Mouse (Mus musculus) liver, postnatal 0 days (tissue): ENCODE results near the gene Sulf2. TPM values are rescaled to one million over a fixed set of nuclear protein-coding genes. Genes with fewer than 3 reads are reported as not detected.
A peak's percentile ranks its signal among the peaks of the same experiment; 100 is the strongest.

Experiments used
- ATAC-seq: fragments of 200-750 bp; cut with Nextera tagmentation; 2 replicates; pipeline ENCODE4 v1.8.0; 2017; ENCODE audit warnings: mild to moderate bottlenecking, moderate library complexity
- DNase-seq: peaks from one replicate; pipeline ENCODE4 v3.0.0-alpha.2; 2016
- H3K27ac ChIP-seq: fragments of 300-500 bp; sonication (generic); 2 replicates; pipeline ENCODE4 v1.5.1; 2014; ENCODE audit warnings: antibody characterized with exemption, moderate library complexity, mild to moderate bottlenecking, low read depth
- H3K27me3 ChIP-seq: fragments of 300-500 bp; sonication (generic); 2 replicates; pipeline ENCODE4 v1.6.1; 2014; ENCODE audit warnings: low read length, control low read depth, mixed read lengths; ENCODE audit not compliant: insufficient read depth
- H3K36me3 ChIP-seq: fragments of 300-500 bp; sonication (generic); replicated peaks from 2 replicates; pipeline ENCODE4 v1.6.1; 2014; ENCODE audit warnings: mild to moderate bottlenecking, control low read depth, low read length, moderate library complexity, mixed read lengths; ENCODE audit not compliant: insufficient read depth
- H3K4me1 ChIP-seq: fragments of 300-500 bp; sonication (generic); 2 replicates; pipeline ENCODE4 v1.6.1; 2014; ENCODE audit warnings: antibody characterized with exemption, mild to moderate bottlenecking, control low read depth; ENCODE audit not compliant: insufficient read depth
- H3K4me2 ChIP-seq: fragments of 300-500 bp; sonication (generic); 2 replicates; pipeline ENCODE4 v1.6.1; 2014; ENCODE audit warnings: low read depth, mild to moderate bottlenecking, low read length, moderate library complexity, mixed read lengths
- H3K4me3 ChIP-seq: fragments of 300-500 bp; sonication (generic); 2 replicates; pipeline ENCODE4 v1.5.1; 2014; ENCODE audit warnings: low read depth, low read length
- H3K9ac ChIP-seq: fragments of 300-500 bp; sonication (generic); replicated peaks from 2 replicates; pipeline ENCODE4 v1.6.1; 2014; ENCODE audit warnings: mild to moderate bottlenecking, moderate library complexity
- H3K9me3 ChIP-seq: fragments of 300-500 bp; sonication (generic); 2 replicates; pipeline ENCODE4 v1.6.1; 2016; ENCODE audit warnings: mild to moderate bottlenecking, control low read depth, low read length, mixed read lengths
- CTCF ChIP-seq: sonication (generic); IDR thresholded peaks from 2 replicates; pipeline ENCODE4 v1.5.1; 2016; ENCODE audit warnings: antibody characterized with exemption, low read depth
- EP300 ChIP-seq: IDR thresholded peaks from 2 replicates; pipeline ENCODE4 v1.6.1; 2016; ENCODE audit warnings: antibody characterized with exemption, low read depth, mild to moderate bottlenecking
- WGBS: fragments of 180-500 bp; shearing (Covaris S2); extraction: QIAGEN DNeasy Blood & Tissue Kit; methylation state at CpG from one replicate; pipeline ENCODE4 v1.1.7; 2014; ENCODE audit not compliant: insufficient replicate concordance; 5-methylcytosine and 5-hydroxymethylcytosine counted together
- polyA plus RNA-seq: library from polyadenylated mRNA; unstranded; fragments of >200 nt; fragmentation: Nextera tagmentation; extraction: Ambion mirVana; gene quantifications from 2 replicates; pipeline ENCODE4 v1.2.1, GENCODE M21; 2015

Sulf2 gene
- 1.6 and 1.8 TPM in 2 replicates for polyA plus RNA-seq

DNA sequence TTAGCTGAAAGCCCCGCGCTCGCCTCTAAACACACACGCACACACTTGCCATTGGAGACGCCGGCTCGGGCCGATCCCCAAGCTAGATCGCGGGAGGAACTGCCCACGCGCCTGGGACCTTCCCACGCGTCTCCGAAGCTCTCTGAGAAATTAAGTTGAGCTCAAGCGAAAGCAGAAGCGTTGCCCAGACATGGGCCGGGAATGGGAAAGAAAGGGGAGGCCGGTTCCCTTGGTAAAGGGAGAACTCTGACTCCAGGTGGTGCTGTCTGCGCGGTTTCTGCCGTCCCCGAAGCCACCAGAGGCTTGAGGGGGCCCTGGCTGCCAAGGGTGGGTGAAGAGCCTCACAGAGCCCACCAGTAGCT is at the start of gene Sulf2:
Sulf2 (minus strand) TSS at position 210 of the 362 bp plus-strand sequence.
- no peaks in the 10 kb centered on the region for H3K9me3 ChIP-seq
- WGBS = under 1% methylated on average over 23 of the region's 23 CpGs
- no peak within 1 kb of the TSS for H3K27ac ChIP-seq
- ATAC-seq = no peak
- H3K36me3 ChIP-seq = no peaks in the 10 kb centered on the region
- H3K4me1 ChIP-seq = peaks cover 14% of the 10 kb centered on the region
- H3K9ac ChIP-seq = peak within 1 kb of the TSS; percentile 57
- H3K4me3 ChIP-seq = peak within 1 kb of the TSS; percentile 50
- H3K27me3 ChIP-seq = peaks cover 40% of the 10 kb centered on the region
- DNase-seq = no peak
- peak within 1 kb of the TSS; percentile 87 for H3K4me2 ChIP-seq
- TF ChIP-seq CTCF (peak; percentile 70), EP300 (no peak)

DNA sequence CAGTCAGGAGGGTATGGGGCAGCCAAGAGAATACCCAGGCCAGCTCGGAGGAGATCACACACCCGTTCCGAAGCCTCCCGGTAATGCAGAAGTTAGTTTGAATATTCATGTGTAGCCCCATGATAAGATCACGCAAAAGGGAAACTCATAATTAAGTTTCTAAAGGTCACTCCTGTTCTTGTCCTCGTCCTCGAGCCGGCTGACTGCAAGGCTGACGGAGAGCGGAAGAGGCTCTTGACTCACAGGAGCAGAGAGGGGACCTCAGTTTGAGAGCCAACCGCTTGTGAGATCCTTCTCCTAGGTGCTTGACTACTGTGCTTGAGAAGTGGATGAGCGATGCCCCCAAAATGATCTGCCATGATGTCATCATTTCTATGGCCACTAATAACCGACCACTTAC is 48.7 kb upstream of the Sulf2 start:
- Histone ChIP-seq H3K9me3 (no peaks in the 10 kb centered on the region), H3K4me3 (no peak overlapping the region), H3K36me3 (no peaks in the 10 kb centered on the region), H3K27ac (no peak overlapping the region), H3K4me2 (no peak overlapping the region), H3K27me3 (no peaks in the 10 kb centered on the region), H3K4me1 (no peaks in the 10 kb centered on the region), H3K9ac (no peak overlapping the region)
- TF ChIP-seq EP300 = no peak
- TF ChIP-seq CTCF = no peak
- ATAC-seq (no peak), DNase-seq (no peak)
- 68% methylated on average over 13 of the region's 13 CpGs for WGBS

DNA sequence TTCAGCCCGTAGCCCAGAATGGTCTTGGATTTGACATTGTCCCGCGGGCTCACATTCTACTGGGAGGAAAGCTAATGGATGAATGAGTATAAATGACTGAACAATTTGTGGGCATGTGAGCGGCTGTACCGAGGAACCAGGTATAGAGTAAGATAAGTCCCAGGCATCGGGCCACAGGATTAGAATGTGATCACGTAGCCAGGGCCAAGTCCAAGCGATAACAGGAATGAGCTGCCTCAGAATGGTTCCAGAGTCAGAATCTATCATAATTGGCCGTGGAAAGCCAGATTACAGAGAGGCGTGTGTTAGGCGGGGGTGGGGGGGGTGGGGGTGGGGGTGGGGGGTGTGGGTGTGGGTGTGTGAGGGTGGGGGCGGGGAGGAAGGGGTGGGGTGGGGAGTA is 48.2 kb upstream of the Sulf2 start:
- no peaks in the 10 kb centered on the region for H3K4me1 ChIP-seq
- no peak for TF ChIP-seq EP300
- no peak overlapping the region for H3K4me2 ChIP-seq
- H3K36me3 ChIP-seq = no peaks in the 10 kb centered on the region
- H3K4me3 ChIP-seq = no peak overlapping the region
- no peak overlapping the region for H3K9ac ChIP-seq
- 72% methylated on average over 12 of the region's 12 CpGs for WGBS
- no peaks in the 10 kb centered on the region for H3K27me3 ChIP-seq
- H3K9me3 ChIP-seq = no peaks in the 10 kb centered on the region
- DNase-seq (no peak), ATAC-seq (no peak)
- H3K27ac ChIP-seq = no peak overlapping the region

DNA sequence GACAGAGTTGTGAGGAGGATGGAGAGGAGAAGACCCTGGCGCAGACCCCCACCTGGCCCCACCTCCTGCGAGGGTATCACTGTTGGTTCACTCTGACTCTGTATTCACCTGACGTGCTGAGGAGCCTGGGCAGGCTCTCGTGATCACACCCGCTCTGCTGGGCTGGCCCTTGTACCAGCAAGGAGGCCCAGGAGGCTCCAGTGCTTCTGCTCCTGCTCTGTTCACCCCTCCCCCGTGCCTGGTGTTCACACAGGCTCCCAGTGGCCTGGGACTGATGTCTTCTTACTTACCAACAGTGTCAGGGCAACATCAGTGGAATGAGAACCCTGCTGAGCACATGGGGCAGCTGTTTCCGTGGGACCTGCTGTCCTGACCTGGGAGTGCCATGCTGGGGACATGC is 42.5 kb upstream of the Sulf2 start:
- 65% methylated on average over 7 of the region's 7 CpGs for WGBS
- Histone ChIP-seq H3K27me3 (no peaks in the 10 kb centered on the region), H3K36me3 (no peaks in the 10 kb centered on the region), H3K27ac (no peak overlapping the region), H3K4me1 (no peaks in the 10 kb centered on the region), H3K9ac (no peak overlapping the region), H3K9me3 (0 out of 2 replicates have a peak, but pooled peaks cover 3% of the 10 kb centered on the region), H3K4me2 (no peak overlapping the region), H3K4me3 (no peak overlapping the region)
- TF ChIP-seq CTCF (no peak), EP300 (no peak)
- ATAC-seq = no peak
- DNase-seq = no peak

DNA sequence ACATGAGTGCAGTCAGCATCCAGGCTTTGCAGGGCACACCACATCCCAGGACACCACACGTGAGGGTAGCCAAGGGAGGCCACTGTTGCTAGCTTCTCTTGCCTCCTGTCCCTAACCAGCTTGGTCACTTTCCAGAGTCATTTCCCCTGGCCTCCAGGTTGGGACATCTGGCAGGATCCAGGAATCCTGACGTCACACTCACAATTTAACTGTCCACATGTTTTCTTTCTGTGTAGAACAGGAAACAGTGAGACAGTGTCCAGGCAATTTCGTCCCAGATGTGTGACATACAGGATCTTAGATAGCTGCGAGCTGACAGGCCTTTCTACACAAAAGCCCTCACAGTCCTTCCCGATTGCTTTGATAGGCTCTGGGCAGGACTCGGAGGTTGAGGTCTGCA is 41.6 kb upstream of the Sulf2 start:
- TF ChIP-seq CTCF = no peak
- TF ChIP-seq EP300 = no peak
- no peaks in the 10 kb centered on the region for H3K4me1 ChIP-seq
- no peaks in the 10 kb centered on the region for H3K27me3 ChIP-seq
- no peaks in the 10 kb centered on the region for H3K36me3 ChIP-seq
- ATAC-seq (no peak), DNase-seq (no peak)
- 0 out of 2 replicates have a peak, but pooled peaks cover 3% of the 10 kb centered on the region for H3K9me3 ChIP-seq
- WGBS = 51% methylated on average over 6 of the region's 6 CpGs
- H3K9ac ChIP-seq = no peak overlapping the region
- no peak overlapping the region for H3K27ac ChIP-seq
- no peak overlapping the region for H3K4me2 ChIP-seq
- no peak overlapping the region for H3K4me3 ChIP-seq

DNA sequence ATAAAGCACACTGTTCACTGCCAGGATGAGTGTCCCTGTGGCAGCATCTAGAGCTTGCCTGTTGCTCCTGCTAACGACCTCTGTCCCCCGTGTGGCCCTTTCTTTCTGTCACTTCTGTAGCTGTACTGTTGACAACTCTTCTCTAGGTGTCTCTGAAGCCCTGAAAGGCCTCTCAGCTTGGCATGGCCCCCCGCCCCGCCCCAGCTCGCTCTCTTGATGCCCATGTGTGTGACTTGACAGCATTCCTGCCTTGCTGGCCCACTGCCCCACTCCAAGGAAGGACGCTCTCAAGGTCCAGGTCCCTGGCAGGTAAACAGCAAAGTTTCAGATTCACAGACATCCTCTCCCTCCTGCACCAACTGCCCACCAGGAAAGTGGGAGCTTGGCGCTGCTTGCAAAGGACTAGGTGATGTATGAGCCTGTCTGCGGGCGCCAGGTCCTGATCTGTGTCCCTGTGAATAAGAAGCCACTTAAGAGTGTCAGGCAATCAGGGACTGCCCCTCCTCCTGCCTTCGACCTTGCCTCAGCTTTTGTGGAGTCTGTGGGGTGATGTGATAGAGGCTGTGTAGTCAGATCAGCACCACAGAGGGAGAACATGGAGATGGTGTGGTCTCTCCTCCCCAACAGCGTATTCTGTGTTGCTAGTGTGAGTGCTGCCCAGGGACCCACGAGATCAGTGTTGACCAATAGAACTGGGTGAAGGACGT is 40.8 kb upstream of the Sulf2 start:
- WGBS = 67% methylated on average over 13 of the region's 13 CpGs
- Histone ChIP-seq H3K4me3 (no peak overlapping the region), H3K9ac (no peak overlapping the region), H3K27ac (no peak overlapping the region), H3K27me3 (no peaks in the 10 kb centered on the region), H3K4me2 (no peak overlapping the region), H3K4me1 (no peaks in the 10 kb centered on the region), H3K36me3 (no peaks in the 10 kb centered on the region), H3K9me3 (0 out of 2 replicates have a peak, but pooled peaks cover 3% of the 10 kb centered on the region)
- ATAC-seq (no peak), DNase-seq (no peak)
- no peak for TF ChIP-seq CTCF
- no peak for TF ChIP-seq EP300

DNA sequence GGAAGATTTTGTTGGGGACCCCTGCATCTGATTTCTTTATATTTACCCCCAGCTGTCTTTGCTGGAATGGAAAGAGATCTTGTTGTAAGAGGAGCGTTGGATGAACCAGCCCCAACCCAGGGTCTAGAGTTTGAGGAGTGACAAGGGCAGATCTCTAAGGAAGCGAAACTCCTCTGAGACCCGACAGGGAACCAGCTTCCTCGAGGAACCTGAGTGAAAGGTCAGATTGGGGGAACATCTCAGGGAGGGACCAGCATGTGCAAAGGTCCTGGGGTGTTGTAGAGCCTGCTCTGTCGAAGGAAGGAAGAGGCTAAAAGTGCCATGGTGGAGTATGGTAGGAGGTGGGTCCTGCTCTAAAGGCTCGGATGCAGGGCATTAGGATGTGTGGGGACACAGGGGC is 39.6 kb upstream of the Sulf2 start:
- H3K36me3 ChIP-seq = no peaks in the 10 kb centered on the region
- 0 out of 2 replicates have a peak, but pooled peaks cover 3% of the 10 kb centered on the region for H3K9me3 ChIP-seq
- no peak overlapping the region for H3K9ac ChIP-seq
- H3K4me3 ChIP-seq = no peak overlapping the region
- H3K4me2 ChIP-seq = no peak overlapping the region
- WGBS = 63% methylated on average over 6 of the region's 6 CpGs
- DNase-seq = no peak
- H3K27me3 ChIP-seq = no peaks in the 10 kb centered on the region
- no peak overlapping the region for H3K27ac ChIP-seq
- no peak for TF ChIP-seq EP300
- no peak for TF ChIP-seq CTCF
- H3K4me1 ChIP-seq = no peaks in the 10 kb centered on the region
- no peak for ATAC-seq
